Mouse (Mus musculus): ENCODE data around the gene Jdp2. TPM values are rescaled to one million over a fixed set of nuclear protein-coding genes. Genes with fewer than 3 reads are reported as not detected.

Gene Jdp2
- polyA plus RNA-seq, 1 experiment from 2014 or later, result 16.1 TPM

- 90% methylated on average over 11 of the region's 11 CpGs for WGBS (ENCODE audit: missing documents)
- no peaks in the 10 kb centered on the region for H3K79me2 ChIP-seq (ENCODE audit: inconsistent target)
- H3K36me3 ChIP-seq (ENCODE audit: inconsistent target), result no peaks in the 10 kb centered on the region
- no peak overlapping the region for H3K4me3 ChIP-seq (ENCODE audit: inconsistent target)
- no peak overlapping the region for H3K27ac ChIP-seq
Observed at GRCm38 (mm10) chr12:85585761-85586258, 13.0 kb upstream of the Jdp2 start.

- 77% methylated on average over 5 of the region's 5 CpGs for WGBS (ENCODE audit: missing documents)
- Histone ChIP-seq H3K27ac (no peak overlapping the region), H3K36me3 (ENCODE audit: inconsistent target) (no peaks in the 10 kb centered on the region), H3K79me2 (ENCODE audit: inconsistent target) (no peaks in the 10 kb centered on the region), H3K4me3 (ENCODE audit: inconsistent target) (no peak overlapping the region)
Observed at GRCm38 (mm10) chr12:85589870-85590382, 8.9 kb upstream of the Jdp2 start.

GRCm38 (mm10) chr12:85592943-85593342, 5.9 kb upstream of the Jdp2 start:
- Histone ChIP-seq H3K79me2 (ENCODE audit: inconsistent target) (no peaks in the 10 kb centered on the region), H3K4me3 (ENCODE audit: inconsistent target) (no peak overlapping the region), H3K27ac (no peak overlapping the region), H3K36me3 (ENCODE audit: inconsistent target) (no peaks in the 10 kb centered on the region)
- 13% methylated on average over 9 of the region's 9 CpGs for WGBS (ENCODE audit: missing documents)

- 96% methylated on average over 2 of the region's 2 CpGs for WGBS (ENCODE audit: missing documents)
- Histone ChIP-seq H3K27ac (no peak overlapping the region), H3K36me3 (ENCODE audit: inconsistent target) (no peaks in the 10 kb centered on the region), H3K79me2 (ENCODE audit: inconsistent target) (no peaks in the 10 kb centered on the region), H3K4me3 (ENCODE audit: inconsistent target) (no peak overlapping the region)
Observed at GRCm38 (mm10) chr12:85594390-85594789, 4.4 kb upstream of the Jdp2 start.

- 5% methylated on average over 11 of the region's 11 CpGs for WGBS (ENCODE audit: missing documents)
- peak overlapping the region; percentile 79 for H3K27ac ChIP-seq
- no peaks in the 10 kb centered on the region for H3K36me3 ChIP-seq (ENCODE audit: inconsistent target)
- peak overlapping the region; percentile 40 for H3K4me3 ChIP-seq (ENCODE audit: inconsistent target)
- peaks cover 11% of the 10 kb centered on the region for H3K79me2 ChIP-seq (ENCODE audit: inconsistent target)
Observed at GRCm38 (mm10) chr12:85598053-85598452, 774 bp upstream of the Jdp2 start.

- peaks cover 11% of the 10 kb centered on the region for H3K79me2 ChIP-seq (ENCODE audit: inconsistent target)
- peak overlapping the region; percentile 28; the same call in 1 of the 2 replicates for H3K27ac ChIP-seq
- no peaks in the 10 kb centered on the region for H3K36me3 ChIP-seq (ENCODE audit: inconsistent target)
- 3% methylated on average over 37 of the region's 49 CpGs for WGBS (ENCODE audit: missing documents)
- H3K4me3 ChIP-seq (ENCODE audit: inconsistent target), result peak overlapping the region; percentile 64
Observed at GRCm38 (mm10) chr12:85599478-85600152, 788 bp downstream of the Jdp2 start.

- peak overlapping the region; percentile 64 for H3K4me3 ChIP-seq (ENCODE audit: inconsistent target)
Observed at GRCm38 (mm10) chr12:85600637-85601036, 1.8 kb downstream of the Jdp2 start.

GRCm38 (mm10) chr12:85601531-85601930, 2.7 kb downstream of the Jdp2 start:
- H3K4me3 ChIP-seq (ENCODE audit: inconsistent target), result no peak overlapping the region
- peaks cover 18% of the 10 kb centered on the region for H3K79me2 ChIP-seq (ENCODE audit: inconsistent target)
- no peaks in the 10 kb centered on the region for H3K36me3 ChIP-seq (ENCODE audit: inconsistent target)
- no peak overlapping the region for H3K27ac ChIP-seq
- 93% methylated on average over 6 of the region's 6 CpGs for WGBS (ENCODE audit: missing documents)

More at GRCm38 (mm10) chr12:85600637-85601036, 1.8 kb downstream of the Jdp2 start:
- 79% methylated on average over 7 of the region's 7 CpGs for WGBS (ENCODE audit: missing documents)
- H3K79me2 ChIP-seq (ENCODE audit: inconsistent target), result peaks cover 18% of the 10 kb centered on the region
- H3K27ac ChIP-seq, result no peak overlapping the region
- no peaks in the 10 kb centered on the region for H3K36me3 ChIP-seq (ENCODE audit: inconsistent target)

GRCm38 (mm10) chr12:85602153-85602552, 3.3 kb downstream of the Jdp2 start:
- H3K27ac ChIP-seq, result peak overlapping the region; percentile 45
- no peak overlapping the region for H3K4me3 ChIP-seq (ENCODE audit: inconsistent target)
- WGBS (ENCODE audit: missing documents), result 33% methylated on average over 2 of the region's 2 CpGs
- H3K36me3 ChIP-seq (ENCODE audit: inconsistent target), result no peaks in the 10 kb centered on the region
- peaks cover 18% of the 10 kb centered on the region for H3K79me2 ChIP-seq (ENCODE audit: inconsistent target)

- no peaks in the 10 kb centered on the region for H3K36me3 ChIP-seq (ENCODE audit: inconsistent target)
- H3K27ac ChIP-seq, result peak overlapping the region; percentile 45
- peaks cover 18% of the 10 kb centered on the region for H3K79me2 ChIP-seq (ENCODE audit: inconsistent target)
- H3K4me3 ChIP-seq (ENCODE audit: inconsistent target), result no peak overlapping the region
- WGBS (ENCODE audit: missing documents), result 17% methylated on average over 12 of the region's 12 CpGs
Observed at GRCm38 (mm10) chr12:85602811-85603210, 4.0 kb downstream of the Jdp2 start.

GRCm38 (mm10) chr12:85603767-85604166, 4.9 kb downstream of the Jdp2 start:
- peaks cover 18% of the 10 kb centered on the region for H3K79me2 ChIP-seq (ENCODE audit: inconsistent target)
- WGBS (ENCODE audit: missing documents), result 82% methylated on average over 9 of the region's 9 CpGs
- H3K4me3 ChIP-seq (ENCODE audit: inconsistent target), result no peak overlapping the region
- H3K36me3 ChIP-seq (ENCODE audit: inconsistent target), result no peaks in the 10 kb centered on the region
- H3K27ac ChIP-seq, result 0 out of 2 replicates have a peak overlapping the region, but pooled peaks have one; percentile 13

- H3K79me2 ChIP-seq (ENCODE audit: inconsistent target), result peaks cover 18% of the 10 kb centered on the region
- peak overlapping the region; percentile 13; the same call in 1 of the 2 replicates for H3K27ac ChIP-seq
- 56% methylated on average over 9 of the region's 9 CpGs for WGBS (ENCODE audit: missing documents)
- H3K4me3 ChIP-seq (ENCODE audit: inconsistent target), result no peak overlapping the region
- H3K36me3 ChIP-seq (ENCODE audit: inconsistent target), result no peaks in the 10 kb centered on the region
Observed at GRCm38 (mm10) chr12:85604301-85604998, 5.6 kb downstream of the Jdp2 start.

GRCm38 (mm10) chr12:85607519-85608449, 9.0 kb downstream of the Jdp2 start:
- Histone ChIP-seq H3K79me2 (ENCODE audit: inconsistent target) (peaks cover 7% of the 10 kb centered on the region; the same call in 1 of the 2 replicates), H3K4me3 (ENCODE audit: inconsistent target) (no peak overlapping the region), H3K36me3 (ENCODE audit: inconsistent target) (0 out of 2 replicates have a peak, but pooled peaks cover 12% of the 10 kb centered on the region), H3K27ac (no peak overlapping the region)
- WGBS (ENCODE audit: missing documents), result 55% methylated on average over 14 of the region's 14 CpGs

GRCm38 (mm10) chr12:85610167-85610566, 11.3 kb downstream of the Jdp2 start:
- H3K27ac ChIP-seq, result no peak overlapping the region
- 0 out of 2 replicates have a peak, but pooled peaks cover 12% of the 10 kb centered on the region for H3K36me3 ChIP-seq (ENCODE audit: inconsistent target)
- 94% methylated on average over 9 of the region's 9 CpGs for WGBS (ENCODE audit: missing documents)
- H3K79me2 ChIP-seq (ENCODE audit: inconsistent target), result peaks cover 5% of the 10 kb centered on the region; the same call in 1 of the 2 replicates
- no peak overlapping the region for H3K4me3 ChIP-seq (ENCODE audit: inconsistent target)

Data from macrophage (primary cell).